Mouse (Mus musculus): ENCODE measurements at regions not wholly inside any gene's neighbourhood (a gene's known extent, or its start where the extent isn't known, plus 50 kb on each side); places are given as distances from the start of the nearest gene placed in this dataset.

GRCm38 (mm10) chr9:11126833-11127232 is 222.3 kb upstream of the Cntn5 start:
- no peak for TF ChIP-seq CTCF (IDR thresholded peaks at IDR 0.05; ENCODE audit: low read depth)
- no peak for TF ChIP-seq EP300 (IDR thresholded peaks at IDR 0.05; ENCODE audit: low read depth)

Measured in liver, postnatal 0 days (tissue).